Mouse (Mus musculus) layer of hippocampus, adult 9-10 months (tissue): ENCODE data around the gene Arl16.
A peak's percentile ranks its signal among the peaks of the same experiment; 100 is the strongest.

ENCODE experiments used
- DNase-seq: peaks from one replicate; pipeline ENCODE4 v3.0.0; 2022; ENCODE audit warnings: low spot score

Arl16 gene

GRCm38 (mm10) chr11:120452246-120452645 lies 15.2 kb downstream of the Arl16 start:
- no peak for DNase-seq

GRCm38 (mm10) chr11:120447179-120447578 lies 20.2 kb downstream of the Arl16 start:
- DNase-seq = no peak

- DNase-seq = no peak
These were observed 21.9 kb downstream of the Arl16 start for GRCm38 (mm10) chr11:120445475-120445874.

GRCm38 (mm10) chr11:120444106-120444505 lies 23.3 kb downstream of the Arl16 start:
- DNase-seq = no peak

GRCm38 (mm10) chr11:120442765-120443280 lies 24.6 kb downstream of the Arl16 start:
- DNase-seq = no peak

GRCm38 (mm10) chr11:120442344-120442743 lies 25.1 kb downstream of the Arl16 start, which contains the start of gene Tspan10:
Gene Tspan10 (plus strand): TSS chr11:120442644.
- no peak for DNase-seq

- no peak for DNase-seq
These were observed 29.5 kb downstream of the Arl16 start for GRCm38 (mm10) chr11:120437857-120438385.

GRCm38 (mm10) chr11:120437152-120437856 lies 30.1 kb downstream of the Arl16 start, which contains the start of gene Nploc4:
Gene Nploc4 (minus strand): TSS chr11:120437708.
- DNase-seq = peak; percentile 38

- no peak for DNase-seq
These were observed 40.7 kb downstream of the Arl16 start for GRCm38 (mm10) chr11:120426727-120427126.

GRCm38 (mm10) chr11:120423569-120424295 lies 43.7 kb downstream of the Arl16 start:
- DNase-seq = peak; percentile 46

- DNase-seq = no peak
These were observed 44.5 kb downstream of the Arl16 start for GRCm38 (mm10) chr11:120422651-120423568.

GRCm38 (mm10) chr11:120418592-120418991 lies 48.8 kb downstream of the Arl16 start:
- no peak for DNase-seq

- no peak for DNase-seq
These were observed 49.6 kb downstream of the Arl16 start for GRCm38 (mm10) chr11:120417852-120418251.
